Mouse (Mus musculus): ENCODE measurements around the gene Tmc3. TPM values are rescaled to one million over a fixed set of nuclear protein-coding genes. Genes with fewer than 3 reads are reported as not detected.

The Tmc3 gene
- polyA plus RNA-seq, 1 experiment from 2014 or later, result 0.24 TPM

DNA sequence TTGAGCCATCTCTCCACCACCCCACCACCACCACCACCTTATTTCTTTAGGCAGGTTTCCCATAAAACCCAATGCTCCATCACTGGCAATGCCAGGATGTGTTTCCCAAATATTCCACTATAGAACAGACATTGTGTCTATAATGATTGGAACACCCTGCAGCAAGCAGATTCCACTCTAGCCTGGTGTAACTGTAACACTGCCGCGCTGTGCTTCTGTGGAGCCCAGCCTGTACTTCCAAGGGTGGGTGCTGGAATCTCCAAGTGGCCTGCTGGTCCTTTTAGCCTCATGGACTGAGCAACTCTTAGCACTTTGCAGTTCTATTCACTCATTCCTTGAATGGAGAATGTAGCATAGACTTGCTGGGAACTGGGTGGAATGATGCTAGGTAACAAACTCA, 22.1 kb downstream of the Tmc3 start:
- H3K36me3 ChIP-seq (ENCODE audit: insufficient read depth, low read length), result no peaks in the 10 kb centered on the region
- no peaks in the 10 kb centered on the region for H3K4me1 ChIP-seq (ENCODE audit: insufficient read depth, low read depth, low read length)
- H3K9ac ChIP-seq (replicated peaks; ENCODE audit: low read depth), result no peak overlapping the region
- no peak overlapping the region for H3K4me3 ChIP-seq (ENCODE audit: low read depth, low read length)
- WGBS, result 84% methylated on average over 2 of the region's 2 CpGs
- H3K27ac ChIP-seq (ENCODE audit: low read length), result no peak overlapping the region
- no peak for DNase-seq (ENCODE audit: low spot score)
- no peak overlapping the region for H3K4me2 ChIP-seq (replicated peaks; ENCODE audit: low read depth, low read length)
- no peak for ATAC-seq
- H3K27me3 ChIP-seq (replicated peaks; ENCODE audit: insufficient read depth, low read length), result no peaks in the 10 kb centered on the region
- TF ChIP-seq EP300 (IDR thresholded peaks at IDR 0.05), result no peak
- no peak for TF ChIP-seq CTCF (IDR thresholded peaks at IDR 0.05)
- no peaks in the 10 kb centered on the region for H3K9me3 ChIP-seq (ENCODE audit: low read length)

- no peak overlapping the region for H3K4me3 ChIP-seq (ENCODE audit: low read depth, low read length)
- H3K9ac ChIP-seq (replicated peaks; ENCODE audit: low read depth), result no peak overlapping the region
- TF ChIP-seq CTCF (IDR thresholded peaks at IDR 0.05), result no peak
- TF ChIP-seq EP300 (IDR thresholded peaks at IDR 0.05), result no peak
- DNase-seq (ENCODE audit: low spot score), result no peak
- ATAC-seq, result no peak
- H3K4me2 ChIP-seq (replicated peaks; ENCODE audit: low read depth, low read length), result no peak overlapping the region
- no peak overlapping the region for H3K27ac ChIP-seq (ENCODE audit: low read length)
- H3K27me3 ChIP-seq (replicated peaks; ENCODE audit: insufficient read depth, low read length), result no peaks in the 10 kb centered on the region
- H3K4me1 ChIP-seq (ENCODE audit: insufficient read depth, low read depth, low read length), result no peaks in the 10 kb centered on the region
- no peaks in the 10 kb centered on the region for H3K36me3 ChIP-seq (ENCODE audit: insufficient read depth, low read length)
- no peaks in the 10 kb centered on the region for H3K9me3 ChIP-seq (ENCODE audit: low read length)
- WGBS, result 93% methylated on average over 4 of the region's 4 CpGs
Measured at GRCm38 (mm10) chr7:83609891-83610290, 25.2 kb downstream of the Tmc3 start.

DNA sequence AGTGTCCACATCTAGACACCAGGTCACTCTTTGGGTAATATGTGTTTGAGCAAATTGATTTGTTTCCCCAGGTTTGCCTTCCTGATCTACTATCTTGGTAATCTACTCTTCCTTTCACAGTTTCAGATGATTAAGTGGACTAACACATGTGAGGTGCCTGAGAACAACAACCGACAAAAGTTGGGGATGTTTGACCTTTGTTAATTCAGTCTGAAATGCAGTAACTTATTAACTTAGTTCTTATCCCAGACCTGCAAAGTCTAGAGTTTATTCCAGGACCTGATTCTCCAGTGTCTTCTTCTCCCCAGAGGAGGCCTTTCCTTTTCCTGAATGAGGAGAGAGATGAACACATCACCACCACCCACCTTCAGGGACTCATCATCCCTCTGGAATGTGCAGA, 27.2 kb downstream of the Tmc3 start:
- H3K9me3 ChIP-seq (ENCODE audit: low read length), result no peaks in the 10 kb centered on the region
- H3K36me3 ChIP-seq (ENCODE audit: insufficient read depth, low read length), result no peaks in the 10 kb centered on the region
- H3K9ac ChIP-seq (replicated peaks; ENCODE audit: low read depth), result no peak overlapping the region
- 64% methylated on average over 1 of the region's 1 CpGs for WGBS
- H3K4me3 ChIP-seq (ENCODE audit: low read depth, low read length), result no peak overlapping the region
- TF ChIP-seq EP300 (IDR thresholded peaks at IDR 0.05) (no peak), CTCF (IDR thresholded peaks at IDR 0.05) (no peak)
- no peak for ATAC-seq
- no peak overlapping the region for H3K4me2 ChIP-seq (replicated peaks; ENCODE audit: low read depth, low read length)
- no peak for DNase-seq (ENCODE audit: low spot score)
- H3K27ac ChIP-seq (ENCODE audit: low read length), result no peak overlapping the region
- no peaks in the 10 kb centered on the region for H3K27me3 ChIP-seq (replicated peaks; ENCODE audit: insufficient read depth, low read length)
- no peaks in the 10 kb centered on the region for H3K4me1 ChIP-seq (ENCODE audit: insufficient read depth, low read depth, low read length)

DNA sequence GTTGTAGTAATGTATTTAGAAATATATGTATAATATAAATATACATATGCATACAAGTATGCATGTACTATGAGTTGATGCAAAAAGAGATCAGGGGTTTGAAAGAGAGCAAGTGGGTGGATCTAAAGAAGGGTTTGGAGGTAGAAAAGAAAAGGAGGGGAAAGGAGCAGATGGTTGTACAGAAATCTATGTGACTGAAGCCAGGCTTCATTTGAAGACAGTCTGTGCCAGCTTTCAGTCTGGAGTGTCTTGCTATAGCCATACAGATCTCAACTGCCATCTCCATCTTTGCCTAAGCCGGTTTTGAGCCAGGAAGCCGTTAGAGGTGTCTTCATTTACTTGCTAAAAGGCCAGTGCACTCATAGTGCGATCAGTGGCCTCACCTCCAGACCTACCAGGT, 30.5 kb downstream of the Tmc3 start:
- 89% methylated on average over 3 of the region's 3 CpGs for WGBS
- Histone ChIP-seq H3K9me3 (ENCODE audit: low read length) (no peaks in the 10 kb centered on the region), H3K27ac (ENCODE audit: low read length) (no peak overlapping the region), H3K27me3 (replicated peaks; ENCODE audit: insufficient read depth, low read length) (no peaks in the 10 kb centered on the region), H3K36me3 (ENCODE audit: insufficient read depth, low read length) (no peaks in the 10 kb centered on the region), H3K4me1 (ENCODE audit: insufficient read depth, low read depth, low read length) (no peaks in the 10 kb centered on the region), H3K9ac (replicated peaks; ENCODE audit: low read depth) (no peak overlapping the region), H3K4me3 (ENCODE audit: low read depth, low read length) (no peak overlapping the region), H3K4me2 (replicated peaks; ENCODE audit: low read depth, low read length) (no peak overlapping the region)
- no peak for TF ChIP-seq CTCF (IDR thresholded peaks at IDR 0.05)
- no peak for TF ChIP-seq EP300 (IDR thresholded peaks at IDR 0.05)
- DNase-seq (ENCODE audit: low spot score) (no peak), ATAC-seq (no peak)

DNA sequence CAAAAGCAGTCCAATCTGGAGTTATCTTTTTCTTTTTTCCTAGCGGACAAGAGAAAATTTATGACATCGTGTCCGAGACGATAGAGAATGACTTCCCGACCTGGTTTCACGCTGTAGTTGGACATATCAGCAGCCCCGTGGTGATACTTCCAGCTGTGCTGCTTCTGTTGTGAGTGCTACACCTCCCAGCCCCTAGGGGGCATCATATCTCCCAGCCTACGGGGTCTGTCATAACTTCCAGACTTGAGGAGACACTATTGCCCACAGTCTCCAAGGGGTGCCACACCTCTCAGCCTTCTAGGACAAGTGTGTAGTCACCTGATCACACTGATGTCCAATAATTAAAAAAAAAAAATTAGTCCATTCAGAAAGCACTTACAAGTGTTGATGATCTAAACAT, 31.1 kb downstream of the Tmc3 start:
- no peak for TF ChIP-seq EP300 (IDR thresholded peaks at IDR 0.05)
- peak; percentile 19; the same call in 1 of the 2 replicates for TF ChIP-seq CTCF (IDR thresholded peaks at IDR 0.05)
- Histone ChIP-seq H3K4me3 (ENCODE audit: low read depth, low read length) (no peak overlapping the region), H3K9me3 (ENCODE audit: low read length) (no peaks in the 10 kb centered on the region), H3K4me2 (replicated peaks; ENCODE audit: low read depth, low read length) (no peak overlapping the region), H3K4me1 (ENCODE audit: insufficient read depth, low read depth, low read length) (no peaks in the 10 kb centered on the region), H3K27me3 (replicated peaks; ENCODE audit: insufficient read depth, low read length) (no peaks in the 10 kb centered on the region), H3K36me3 (ENCODE audit: insufficient read depth, low read length) (no peaks in the 10 kb centered on the region), H3K27ac (ENCODE audit: low read length) (no peak overlapping the region), H3K9ac (replicated peaks; ENCODE audit: low read depth) (no peak overlapping the region)
- 80% methylated on average over 8 of the region's 8 CpGs for WGBS
- DNase-seq (ENCODE audit: low spot score) (no peak), ATAC-seq (no peak)

GRCm38 (mm10) chr7:83616268-83616667, 31.5 kb downstream of the Tmc3 start:
- no peaks in the 10 kb centered on the region for H3K27me3 ChIP-seq (replicated peaks; ENCODE audit: insufficient read depth, low read length)
- no peak overlapping the region for H3K27ac ChIP-seq (ENCODE audit: low read length)
- no peaks in the 10 kb centered on the region for H3K9me3 ChIP-seq (ENCODE audit: low read length)
- ATAC-seq (no peak), DNase-seq (ENCODE audit: low spot score) (no peak)
- TF ChIP-seq EP300 (IDR thresholded peaks at IDR 0.05) (no peak), CTCF (IDR thresholded peaks at IDR 0.05) (no peak)
- no peaks in the 10 kb centered on the region for H3K36me3 ChIP-seq (ENCODE audit: insufficient read depth, low read length)
- H3K9ac ChIP-seq (replicated peaks; ENCODE audit: low read depth), result no peak overlapping the region
- no peak overlapping the region for H3K4me3 ChIP-seq (ENCODE audit: low read depth, low read length)
- WGBS, result 75% methylated on average over 3 of the region's 3 CpGs
- H3K4me1 ChIP-seq (ENCODE audit: insufficient read depth, low read depth, low read length), result no peaks in the 10 kb centered on the region
- no peak overlapping the region for H3K4me2 ChIP-seq (replicated peaks; ENCODE audit: low read depth, low read length)

GRCm38 (mm10) chr7:83618709-83619108, 34.0 kb downstream of the Tmc3 start:
- H3K4me1 ChIP-seq (ENCODE audit: insufficient read depth, low read depth, low read length), result no peaks in the 10 kb centered on the region
- H3K4me2 ChIP-seq (replicated peaks; ENCODE audit: low read depth, low read length), result no peak overlapping the region
- TF ChIP-seq EP300 (IDR thresholded peaks at IDR 0.05), result no peak
- TF ChIP-seq CTCF (IDR thresholded peaks at IDR 0.05), result no peak
- H3K27ac ChIP-seq (ENCODE audit: low read length), result no peak overlapping the region
- no peak for ATAC-seq
- no peaks in the 10 kb centered on the region for H3K27me3 ChIP-seq (replicated peaks; ENCODE audit: insufficient read depth, low read length)
- no peak overlapping the region for H3K4me3 ChIP-seq (ENCODE audit: low read depth, low read length)
- DNase-seq (ENCODE audit: low spot score), result no peak
- no peaks in the 10 kb centered on the region for H3K36me3 ChIP-seq (ENCODE audit: insufficient read depth, low read length)
- WGBS, result 96% methylated on average over 1 of the region's 1 CpGs
- no peak overlapping the region for H3K9ac ChIP-seq (replicated peaks; ENCODE audit: low read depth)
- H3K9me3 ChIP-seq (ENCODE audit: low read length), result no peaks in the 10 kb centered on the region
